Mouse (Mus musculus): Measurements from ENCODE around the gene Rgs7. TPM values are rescaled to one million over a fixed set of nuclear protein-coding genes. Genes with fewer than 3 reads are reported as not detected.

The Rgs7 gene
- polyA plus RNA-seq, 1 experiment, result 90.9 TPM

DNA sequence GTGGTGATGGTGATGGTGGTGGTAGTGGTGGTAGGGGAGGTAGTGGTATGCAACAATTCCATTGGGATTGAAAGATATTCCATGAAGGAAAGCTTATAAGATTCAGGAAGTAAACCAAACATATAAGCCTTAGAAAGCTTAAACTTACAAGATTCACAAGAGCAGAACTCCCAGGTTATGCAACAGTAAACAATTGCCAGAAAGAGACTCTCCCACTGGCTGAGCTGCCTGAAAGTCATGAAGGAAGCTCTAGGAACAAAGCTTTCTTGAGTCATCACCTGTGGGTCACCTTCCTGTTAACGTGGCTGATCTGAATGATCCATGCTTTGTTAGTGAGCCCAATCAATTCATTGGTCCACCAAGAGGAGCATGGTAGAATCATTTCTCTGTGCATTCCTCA, 288.8 kb downstream of the Rgs7 start:
- Histone ChIP-seq H3K4me3 (ENCODE audit: insufficient read depth, low read length) (no peak overlapping the region), H3K27ac (ENCODE audit: insufficient read depth, low read length) (no peak overlapping the region), H3K4me1 (ENCODE audit: control insufficient read depth, insufficient read depth, low read length) (peaks cover 4% of the 10 kb centered on the region; the same call in 1 of the 2 replicates)
- TF ChIP-seq POLR2A (IDR thresholded peaks at IDR 0.05; ENCODE audit: extremely low read depth, insufficient read depth, low read length), result no peak
- no peak for TF ChIP-seq CTCF (IDR thresholded peaks at IDR 0.05; ENCODE audit: extremely low read depth, insufficient read depth, low read length)

DNA sequence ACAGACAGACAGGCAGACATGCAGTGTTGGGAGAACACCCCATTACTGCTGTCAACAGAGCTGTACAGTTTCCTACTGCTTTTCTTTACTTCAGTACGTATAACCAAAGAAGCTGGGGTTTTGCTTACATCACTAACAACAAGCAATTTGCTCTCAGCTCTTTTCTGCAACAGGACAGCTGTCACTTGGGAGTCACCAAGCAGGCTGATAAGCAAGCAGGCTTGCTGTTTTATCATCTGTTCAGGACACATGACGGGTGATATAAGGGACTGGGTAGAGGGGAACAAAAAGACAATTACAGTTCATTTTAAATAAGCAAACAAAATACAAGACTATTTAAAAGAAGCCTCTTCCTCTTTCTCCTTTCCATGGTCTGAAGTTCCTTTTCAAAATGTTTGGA, 289.4 kb downstream of the Rgs7 start:
- no peak for TF ChIP-seq CTCF (IDR thresholded peaks at IDR 0.05; ENCODE audit: extremely low read depth, insufficient read depth, low read length)
- no peak for TF ChIP-seq POLR2A (IDR thresholded peaks at IDR 0.05; ENCODE audit: extremely low read depth, insufficient read depth, low read length)
- Histone ChIP-seq H3K4me1 (ENCODE audit: control insufficient read depth, insufficient read depth, low read length) (peaks cover 4% of the 10 kb centered on the region; the same call in 1 of the 2 replicates), H3K4me3 (ENCODE audit: insufficient read depth, low read length) (no peak overlapping the region), H3K27ac (ENCODE audit: insufficient read depth, low read length) (no peak overlapping the region)

DNA sequence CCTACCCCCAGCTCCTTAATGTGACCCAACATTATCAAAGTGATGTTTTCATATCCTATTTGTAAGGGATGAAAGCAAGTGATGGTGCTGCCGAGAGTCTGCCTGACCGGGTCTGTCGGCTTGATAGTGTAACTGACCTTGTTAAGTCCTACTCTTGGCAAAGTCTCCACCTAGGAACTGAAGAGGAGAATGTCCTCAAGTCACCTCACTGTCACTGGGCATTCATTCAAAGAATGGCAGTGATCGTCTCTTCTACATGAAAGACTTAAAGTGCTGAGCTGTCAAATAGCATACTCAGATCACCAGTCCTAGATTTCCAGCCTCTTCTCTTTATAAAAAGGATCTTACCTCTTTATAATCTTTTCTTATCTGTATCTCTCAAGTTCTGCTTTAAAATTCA, 293.4 kb downstream of the Rgs7 start:
- TF ChIP-seq CTCF (IDR thresholded peaks at IDR 0.05; ENCODE audit: extremely low read depth, insufficient read depth, low read length) (no peak), POLR2A (IDR thresholded peaks at IDR 0.05; ENCODE audit: extremely low read depth, insufficient read depth, low read length) (no peak)
- Histone ChIP-seq H3K27ac (ENCODE audit: insufficient read depth, low read length) (no peak overlapping the region), H3K4me3 (ENCODE audit: insufficient read depth, low read length) (no peak overlapping the region), H3K4me1 (ENCODE audit: control insufficient read depth, insufficient read depth, low read length) (peaks cover 4% of the 10 kb centered on the region)

DNA sequence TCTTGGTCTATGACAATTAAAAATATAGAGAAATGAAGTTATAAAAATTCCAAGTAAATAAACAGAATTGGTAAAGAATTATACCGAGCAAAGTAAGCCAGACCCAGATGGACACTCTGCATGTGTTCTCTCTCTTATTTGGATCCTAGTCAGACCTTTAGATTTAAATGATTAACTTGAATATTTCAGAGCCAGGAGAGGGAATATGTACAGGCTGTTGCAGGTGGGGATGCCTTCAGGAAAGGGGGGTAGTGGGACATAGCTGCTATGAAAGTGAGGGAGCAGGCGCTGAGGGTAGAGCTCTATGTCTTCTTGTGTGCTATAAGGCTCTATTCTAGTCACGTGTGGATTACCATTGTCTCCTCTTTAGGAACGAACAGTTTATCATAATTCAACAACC, 296.5 kb downstream of the Rgs7 start:
- Histone ChIP-seq H3K4me3 (ENCODE audit: insufficient read depth, low read length) (no peak overlapping the region), H3K4me1 (ENCODE audit: control insufficient read depth, insufficient read depth, low read length) (no peaks in the 10 kb centered on the region; the same call in 1 of the 2 replicates), H3K27ac (ENCODE audit: insufficient read depth, low read length) (no peak overlapping the region)
- TF ChIP-seq CTCF (IDR thresholded peaks at IDR 0.05; ENCODE audit: extremely low read depth, insufficient read depth, low read length), result no peak

DNA sequence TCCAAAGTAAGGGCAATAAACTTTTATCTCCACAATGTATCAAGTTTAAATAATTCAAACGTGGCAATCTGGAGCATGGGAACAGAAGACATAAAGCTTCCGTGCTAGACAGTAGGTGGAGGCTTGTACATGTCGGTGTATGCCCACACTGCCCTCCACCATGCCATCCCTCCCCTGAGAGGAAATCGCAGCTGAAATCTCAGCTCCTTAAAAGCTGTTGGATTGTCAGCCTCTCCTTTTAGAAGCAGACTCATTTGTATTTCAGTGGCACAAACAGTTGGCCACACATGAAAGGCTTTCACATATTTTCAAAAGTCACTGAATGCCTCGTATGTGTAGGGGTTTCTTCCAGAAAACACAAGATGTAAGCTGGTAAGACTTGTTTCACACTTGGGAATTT, 304.1 kb downstream of the Rgs7 start:
- no peak overlapping the region for H3K27ac ChIP-seq (ENCODE audit: insufficient read depth, low read length)
- peaks cover 5% of the 10 kb centered on the region for H3K4me1 ChIP-seq (ENCODE audit: control insufficient read depth, insufficient read depth, low read length)
- no peak overlapping the region for H3K4me3 ChIP-seq (ENCODE audit: insufficient read depth, low read length)
- TF ChIP-seq POLR2A (IDR thresholded peaks at IDR 0.05; ENCODE audit: extremely low read depth, insufficient read depth, low read length), result no peak
- no peak for TF ChIP-seq CTCF (IDR thresholded peaks at IDR 0.05; ENCODE audit: extremely low read depth, insufficient read depth, low read length)

DNA sequence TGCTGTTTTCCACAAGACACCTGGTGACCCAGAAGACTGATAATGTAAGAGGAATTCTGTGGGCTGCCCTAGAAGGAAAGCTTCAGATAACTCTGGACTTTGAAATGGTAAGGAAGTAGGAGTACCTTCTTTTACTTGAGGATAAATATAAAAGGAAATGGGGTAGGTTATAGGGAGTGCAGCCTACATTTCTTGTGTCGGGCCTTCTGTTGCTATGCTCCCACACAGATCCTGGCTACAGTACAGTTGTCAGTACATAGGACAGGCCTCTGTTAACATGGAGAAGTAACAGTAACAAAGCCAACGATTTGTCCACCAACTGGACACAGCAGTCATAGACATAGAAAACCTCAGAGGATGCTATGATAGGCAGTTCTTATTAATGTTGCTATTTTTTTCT, 307.1 kb downstream of the Rgs7 start:
- no peak for TF ChIP-seq POLR2A (IDR thresholded peaks at IDR 0.05; ENCODE audit: extremely low read depth, insufficient read depth, low read length)
- no peak for TF ChIP-seq CTCF (IDR thresholded peaks at IDR 0.05; ENCODE audit: extremely low read depth, insufficient read depth, low read length)
- Histone ChIP-seq H3K4me1 (ENCODE audit: control insufficient read depth, insufficient read depth, low read length) (peaks cover 5% of the 10 kb centered on the region), H3K4me3 (ENCODE audit: insufficient read depth, low read length) (no peak overlapping the region), H3K27ac (ENCODE audit: insufficient read depth, low read length) (no peak overlapping the region)

DNA sequence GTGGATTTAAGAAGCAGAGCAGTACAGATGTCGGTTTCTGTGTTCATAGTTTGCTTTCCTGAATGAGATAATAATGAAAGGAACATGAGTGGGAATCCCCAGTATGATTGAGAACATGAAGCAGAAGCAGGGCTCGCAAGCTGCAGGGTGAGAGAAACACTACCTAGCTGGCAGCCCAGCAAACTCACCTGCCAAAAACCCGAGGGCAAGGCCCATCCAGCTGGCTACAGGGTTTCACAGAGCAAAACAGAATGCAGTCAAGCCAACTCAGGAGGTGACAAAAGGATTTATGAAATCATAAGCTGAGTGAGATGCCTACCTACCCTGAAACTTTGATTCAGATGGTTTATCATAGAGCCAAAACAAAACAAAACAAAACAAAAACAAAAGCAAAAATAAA, 307.6 kb downstream of the Rgs7 start:
- TF ChIP-seq POLR2A (IDR thresholded peaks at IDR 0.05; ENCODE audit: extremely low read depth, insufficient read depth, low read length) (no peak), CTCF (IDR thresholded peaks at IDR 0.05; ENCODE audit: extremely low read depth, insufficient read depth, low read length) (no peak)
- no peak overlapping the region for H3K4me3 ChIP-seq (ENCODE audit: insufficient read depth, low read length)
- H3K4me1 ChIP-seq (ENCODE audit: control insufficient read depth, insufficient read depth, low read length), result peaks cover 5% of the 10 kb centered on the region
- H3K27ac ChIP-seq (ENCODE audit: insufficient read depth, low read length), result peak overlapping the region; percentile 45; the same call in 1 of the 2 replicates

DNA sequence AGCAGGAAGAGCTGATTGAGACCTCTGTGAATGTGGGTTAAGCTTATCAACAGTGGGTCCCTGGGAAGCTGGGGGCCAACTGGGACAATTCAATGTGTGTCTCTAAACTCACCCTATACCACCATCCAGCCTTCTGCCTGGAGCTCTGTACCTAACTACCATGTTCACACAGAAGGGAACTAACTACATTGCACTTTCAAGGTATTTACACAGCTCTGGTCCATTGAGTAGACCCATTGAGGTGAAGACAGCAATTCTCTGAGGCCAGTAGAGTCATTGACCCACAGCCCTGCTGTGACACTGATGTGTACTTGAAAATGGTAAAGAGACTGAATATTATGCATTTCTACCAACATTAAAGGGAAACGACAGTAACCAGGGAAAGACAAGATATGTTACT, 313.6 kb downstream of the Rgs7 start:
- TF ChIP-seq POLR2A (IDR thresholded peaks at IDR 0.05; ENCODE audit: extremely low read depth, insufficient read depth, low read length), result no peak
- TF ChIP-seq CTCF (IDR thresholded peaks at IDR 0.05; ENCODE audit: extremely low read depth, insufficient read depth, low read length), result no peak
- H3K4me1 ChIP-seq (ENCODE audit: control insufficient read depth, insufficient read depth, low read length), result no peaks in the 10 kb centered on the region

DNA sequence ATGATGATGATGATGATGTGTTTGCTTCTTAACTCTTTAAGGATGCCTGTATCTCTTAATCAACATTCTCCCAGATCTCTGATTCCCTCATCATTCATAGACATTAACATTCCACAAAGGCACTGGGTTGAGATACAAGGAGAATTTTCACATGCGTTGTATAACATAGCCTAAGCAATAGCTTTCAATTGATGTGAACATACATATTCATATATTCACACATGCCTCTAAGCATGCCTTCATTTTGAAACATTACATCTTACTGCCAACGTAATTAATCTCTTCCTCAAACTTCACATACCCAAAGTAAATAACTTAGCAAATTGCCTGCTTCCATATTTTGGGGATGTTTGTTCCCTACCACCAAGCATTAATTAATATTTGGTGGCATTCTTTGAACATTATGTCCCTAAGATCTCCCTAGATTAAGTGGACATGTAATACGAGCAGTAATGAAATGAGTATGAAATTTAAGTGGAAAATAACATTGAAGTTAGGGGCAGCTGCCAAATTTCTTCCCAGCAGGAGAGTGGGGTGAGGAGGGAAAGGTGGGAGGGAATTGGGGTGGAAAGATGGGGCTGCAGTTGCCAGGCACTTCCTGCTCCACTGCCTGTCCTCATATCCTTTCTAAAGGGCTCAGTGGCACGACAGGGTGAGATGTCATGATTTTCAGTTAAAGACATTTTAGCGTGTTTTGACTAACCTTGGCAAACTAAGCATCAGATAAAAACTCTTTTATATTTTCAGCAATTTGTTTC, 317.2 kb downstream of the Rgs7 start:
- TF ChIP-seq POLR2A (IDR thresholded peaks at IDR 0.05; ENCODE audit: extremely low read depth, insufficient read depth, low read length) (no peak), CTCF (IDR thresholded peaks at IDR 0.05; ENCODE audit: extremely low read depth, insufficient read depth, low read length) (no peak)
- Histone ChIP-seq H3K27ac (ENCODE audit: insufficient read depth, low read length) (no peak overlapping the region), H3K4me1 (ENCODE audit: control insufficient read depth, insufficient read depth, low read length) (no peaks in the 10 kb centered on the region), H3K4me3 (ENCODE audit: insufficient read depth, low read length) (no peak overlapping the region)

More for the DNA sequence above, 313.6 kb downstream of the Rgs7 start:
- H3K4me3 ChIP-seq (ENCODE audit: insufficient read depth, low read length), result no peak overlapping the region
- no peak overlapping the region for H3K27ac ChIP-seq (ENCODE audit: insufficient read depth, low read length)

DNA sequence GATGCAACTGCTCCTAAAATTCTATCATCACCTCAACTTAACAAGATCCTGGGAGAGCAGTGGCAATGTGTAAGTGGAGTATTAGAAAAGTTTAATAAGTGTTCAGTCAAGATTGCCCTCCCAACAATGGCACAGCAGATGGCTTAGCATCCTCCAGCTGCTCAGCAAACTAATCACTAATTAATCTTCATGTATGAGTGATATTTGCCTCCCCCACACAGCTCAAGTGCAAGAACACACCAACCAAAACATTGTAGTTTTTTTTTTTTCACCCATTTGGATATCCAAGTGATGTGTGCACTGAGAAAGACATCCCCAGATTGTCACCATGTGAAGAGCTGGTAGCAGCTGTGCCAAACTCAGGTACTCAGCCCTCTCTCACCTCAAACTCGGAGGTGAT, 336.8 kb downstream of the Rgs7 start:
- Histone ChIP-seq H3K27ac (ENCODE audit: insufficient read depth, low read length) (no peak overlapping the region), H3K4me1 (ENCODE audit: control insufficient read depth, insufficient read depth, low read length) (no peaks in the 10 kb centered on the region), H3K4me3 (ENCODE audit: insufficient read depth, low read length) (no peak overlapping the region)
- TF ChIP-seq POLR2A (IDR thresholded peaks at IDR 0.05; ENCODE audit: extremely low read depth, insufficient read depth, low read length) (no peak), CTCF (IDR thresholded peaks at IDR 0.05; ENCODE audit: extremely low read depth, insufficient read depth, low read length) (no peak)

Data from cortical plate, adult 2 months (tissue).